Mouse (Mus musculus) embryonic facial prominence, embryonic 15.5 days (tissue): Measurements from ENCODE around the gene Foxb1. TPM values are rescaled to one million over a fixed set of nuclear protein-coding genes. Genes with fewer than 3 reads are reported as not detected.

ENCODE experiments used
- ATAC-seq: fragments of 200-750 bp; cut with Nextera tagmentation; 2 replicates; pipeline ENCODE4 v1.8.0; 2017; ENCODE audit warnings: low read depth, moderate TSS enrichment; ENCODE audit not compliant: insufficient number of reproducible peaks, low FRiP score, low TSS enrichment
- H3K27ac ChIP-seq: fragments of 300-500 bp; sonication (generic); replicated peaks from 2 replicates; pipeline ENCODE4 v1.5.1; 2015; ENCODE audit warnings: mild to moderate bottlenecking, inconsistent platforms
- H3K27me3 ChIP-seq: fragments of 300-500 bp; sonication (generic); 2 replicates; pipeline ENCODE4 v1.6.1; 2015; ENCODE audit warnings: inconsistent platforms
- H3K36me3 ChIP-seq: fragments of 300-500 bp; sonication (generic); 2 replicates; pipeline ENCODE4 v1.6.1; 2015; ENCODE audit warnings: mild to moderate bottlenecking, inconsistent platforms
- H3K4me1 ChIP-seq: fragments of 300-500 bp; sonication (generic); 2 replicates; pipeline ENCODE4 v1.6.1; 2015; ENCODE audit warnings: inconsistent platforms
- H3K4me2 ChIP-seq: fragments of 300-500 bp; sonication (generic); replicated peaks from 2 replicates; pipeline ENCODE4 v1.6.1; 2015; ENCODE audit warnings: mild to moderate bottlenecking, inconsistent platforms
- H3K4me3 ChIP-seq: fragments of 300-500 bp; sonication (generic); replicated peaks from 2 replicates; pipeline ENCODE4 v1.5.1; 2015; ENCODE audit warnings: mild to moderate bottlenecking, inconsistent platforms
- H3K9ac ChIP-seq: fragments of 300-500 bp; sonication (generic); 2 replicates; pipeline ENCODE4 v1.6.1; 2015; ENCODE audit warnings: inconsistent platforms
- H3K9me3 ChIP-seq: fragments of 300-500 bp; sonication (generic); replicated peaks from 2 replicates; pipeline ENCODE4 v1.6.1; 2016; ENCODE audit warnings: inconsistent platforms
- WGBS: fragments of 180-500 bp; shearing (Covaris S2); methylation state at CpG from one replicate; pipeline ENCODE4 v1.1.7; 2015; 5-methylcytosine and 5-hydroxymethylcytosine counted together
- polyA plus RNA-seq: library from polyadenylated mRNA; unstranded; fragments of >200 nt; fragmentation: Nextera tagmentation; extraction: Ambion mirVana; gene quantifications from 2 replicates; pipeline ENCODE4 v1.2.1, GENCODE M21; 2015

Gene Foxb1
- polyA plus RNA-seq, 1 experiment from 2014 or later: not detected

GRCm38 (mm10) chr9:69756041-69756440, 4.7 kb downstream of the Foxb1 start:
- H3K27me3 ChIP-seq: peaks cover 86% of the 10 kb centered on the region
- WGBS: 12% methylated on average over 7 of the region's 7 CpGs
- no peak overlapping the region for H3K9ac ChIP-seq
- no peak overlapping the region for H3K4me3 ChIP-seq
- H3K36me3 ChIP-seq: no peaks in the 10 kb centered on the region
- ATAC-seq: no peak
- no peak overlapping the region for H3K27ac ChIP-seq
- H3K4me1 ChIP-seq: peaks cover 27% of the 10 kb centered on the region
- H3K9me3 ChIP-seq: no peaks in the 10 kb centered on the region
- H3K4me2 ChIP-seq: no peak overlapping the region

- Histone ChIP-seq H3K27ac (no peak overlapping the region), H3K36me3 (no peaks in the 10 kb centered on the region), H3K4me2 (no peak overlapping the region), H3K4me3 (no peak overlapping the region), H3K9ac (no peak overlapping the region), H3K4me1 (peaks cover 18% of the 10 kb centered on the region), H3K9me3 (no peaks in the 10 kb centered on the region), H3K27me3 (peaks cover 77% of the 10 kb centered on the region)
- WGBS: 7% methylated on average over 5 of the region's 5 CpGs
- no peak for ATAC-seq
These were observed 5.6 kb downstream of the Foxb1 start for GRCm38 (mm10) chr9:69755157-69755556.

DNA sequence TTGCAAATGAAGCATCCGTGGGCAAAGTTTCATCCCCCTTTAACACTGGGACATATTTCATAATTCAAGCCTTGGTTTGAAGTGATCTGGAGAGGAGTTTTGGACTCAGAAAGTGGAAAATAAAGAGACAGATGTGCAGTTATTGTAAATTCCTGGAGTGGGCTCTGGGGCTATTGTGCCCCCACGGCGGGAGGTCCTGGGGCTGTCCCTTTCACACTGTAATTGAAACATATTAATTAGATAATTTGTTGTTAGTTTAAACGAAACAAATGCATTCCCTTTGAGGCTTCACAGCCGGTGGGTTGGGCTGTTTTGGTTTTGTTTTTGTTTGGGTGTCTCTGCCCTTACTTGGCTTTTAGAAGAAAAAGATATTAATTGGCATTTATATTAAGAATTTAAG, 6.0 kb downstream of the Foxb1 start:
- 4% methylated on average over 5 of the region's 5 CpGs for WGBS
- H3K4me2 ChIP-seq: no peak overlapping the region
- no peak overlapping the region for H3K9ac ChIP-seq
- H3K27me3 ChIP-seq: peaks cover 72% of the 10 kb centered on the region
- no peaks in the 10 kb centered on the region for H3K9me3 ChIP-seq
- no peaks in the 10 kb centered on the region for H3K36me3 ChIP-seq
- no peak for ATAC-seq
- no peak overlapping the region for H3K27ac ChIP-seq
- H3K4me3 ChIP-seq: no peak overlapping the region
- H3K4me1 ChIP-seq: peaks cover 13% of the 10 kb centered on the region

DNA sequence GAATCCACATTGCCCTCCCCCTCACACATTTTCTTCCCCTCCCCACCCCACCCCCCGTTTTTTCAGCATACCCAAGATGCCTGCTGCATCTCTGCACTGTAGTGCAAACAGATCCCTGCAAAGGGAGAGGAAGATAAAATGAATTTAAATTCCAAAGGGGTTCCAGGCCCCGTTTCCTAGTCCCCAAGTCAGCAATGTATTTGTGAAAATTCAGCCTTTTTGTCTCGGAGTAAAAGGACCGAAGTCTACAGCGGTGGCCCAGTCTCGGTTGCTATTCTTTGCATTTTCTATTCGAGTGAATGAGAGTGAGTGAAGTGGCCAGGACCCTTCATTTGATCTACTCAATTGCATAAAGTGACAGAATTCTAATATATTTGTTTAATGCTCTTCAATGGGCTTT, 6.4 kb downstream of the Foxb1 start:
- WGBS: 9% methylated on average over 7 of the region's 7 CpGs

GRCm38 (mm10) chr9:69747971-69748370, 12.8 kb downstream of the Foxb1 start:
- H3K27me3 ChIP-seq: peaks cover 12% of the 10 kb centered on the region
- no peaks in the 10 kb centered on the region for H3K4me1 ChIP-seq
- H3K27ac ChIP-seq: no peak overlapping the region
- no peak for ATAC-seq
- H3K36me3 ChIP-seq: no peaks in the 10 kb centered on the region
- H3K4me2 ChIP-seq: no peak overlapping the region
- H3K4me3 ChIP-seq: no peak overlapping the region
- no peaks in the 10 kb centered on the region for H3K9me3 ChIP-seq
- H3K9ac ChIP-seq: no peak overlapping the region
- 74% methylated on average over 1 of the region's 1 CpGs for WGBS

More for the DNA sequence above, 6.4 kb downstream of the Foxb1 start:
- Histone ChIP-seq H3K4me1 (peaks cover 9% of the 10 kb centered on the region), H3K4me2 (no peak overlapping the region), H3K9ac (no peak overlapping the region), H3K9me3 (no peaks in the 10 kb centered on the region), H3K27ac (no peak overlapping the region), H3K36me3 (no peaks in the 10 kb centered on the region), H3K27me3 (peaks cover 68% of the 10 kb centered on the region), H3K4me3 (no peak overlapping the region)
- no peak for ATAC-seq

DNA sequence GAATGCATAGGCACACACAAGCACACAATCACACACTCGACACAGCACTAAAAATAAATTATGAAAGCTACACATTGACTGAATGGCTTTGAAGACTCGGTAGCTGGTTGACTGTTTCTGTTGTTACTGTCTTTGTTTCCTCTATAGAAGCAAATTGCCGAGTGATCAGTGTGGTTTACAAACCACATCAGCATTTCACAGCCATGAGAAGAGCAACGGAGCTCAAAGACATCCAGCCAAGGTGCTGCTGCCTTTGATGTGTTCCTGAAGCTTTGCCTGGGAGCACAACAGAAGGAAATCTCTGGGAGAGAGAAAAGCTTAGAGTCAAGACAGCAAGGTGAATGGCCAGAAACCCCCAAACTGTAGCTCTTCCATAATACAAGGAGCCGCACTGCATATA, 32.0 kb downstream of the Foxb1 start:
- Histone ChIP-seq H3K4me1 (no peaks in the 10 kb centered on the region), H3K27ac (no peak overlapping the region), H3K36me3 (no peaks in the 10 kb centered on the region), H3K9me3 (no peaks in the 10 kb centered on the region), H3K27me3 (no peaks in the 10 kb centered on the region), H3K4me3 (no peak overlapping the region), H3K4me2 (no peak overlapping the region), H3K9ac (no peak overlapping the region)
- ATAC-seq: no peak
- 57% methylated on average over 5 of the region's 5 CpGs for WGBS

DNA sequence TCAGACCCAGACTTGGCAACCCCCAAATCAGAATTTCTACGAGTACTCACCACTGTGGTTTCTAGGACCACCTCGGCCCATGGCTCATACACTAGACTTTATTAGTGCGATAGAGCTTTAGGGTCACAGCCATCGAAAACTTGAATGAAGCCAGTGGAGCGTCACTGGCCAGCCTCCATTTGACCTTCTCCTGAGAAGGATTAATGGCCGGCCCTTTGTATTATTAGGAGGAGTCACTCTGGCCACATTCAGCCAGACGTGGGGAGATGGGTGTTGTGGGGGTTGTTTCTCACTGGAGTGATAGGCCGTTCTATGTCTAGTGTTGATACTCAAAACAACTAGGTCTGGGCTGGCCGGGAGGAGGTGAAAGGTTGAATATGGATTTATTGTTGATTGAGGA, 42.3 kb downstream of the Foxb1 start:
- Histone ChIP-seq H3K4me3 (no peak overlapping the region), H3K4me1 (no peaks in the 10 kb centered on the region), H3K9me3 (no peaks in the 10 kb centered on the region), H3K27ac (no peak overlapping the region), H3K36me3 (no peaks in the 10 kb centered on the region), H3K9ac (no peak overlapping the region), H3K27me3 (no peaks in the 10 kb centered on the region), H3K4me2 (no peak overlapping the region)
- WGBS: 89% methylated on average over 9 of the region's 9 CpGs
- ATAC-seq: no peak

GRCm38 (mm10) chr9:69716364-69716763, 44.4 kb downstream of the Foxb1 start:
- H3K9me3 ChIP-seq: no peaks in the 10 kb centered on the region
- H3K4me1 ChIP-seq: no peaks in the 10 kb centered on the region
- H3K36me3 ChIP-seq: no peaks in the 10 kb centered on the region
- ATAC-seq: no peak
- 36% methylated on average over 4 of the region's 4 CpGs for WGBS
- H3K4me2 ChIP-seq: no peak overlapping the region
- H3K27ac ChIP-seq: no peak overlapping the region
- no peaks in the 10 kb centered on the region for H3K27me3 ChIP-seq
- no peak overlapping the region for H3K4me3 ChIP-seq
- no peak overlapping the region for H3K9ac ChIP-seq

DNA sequence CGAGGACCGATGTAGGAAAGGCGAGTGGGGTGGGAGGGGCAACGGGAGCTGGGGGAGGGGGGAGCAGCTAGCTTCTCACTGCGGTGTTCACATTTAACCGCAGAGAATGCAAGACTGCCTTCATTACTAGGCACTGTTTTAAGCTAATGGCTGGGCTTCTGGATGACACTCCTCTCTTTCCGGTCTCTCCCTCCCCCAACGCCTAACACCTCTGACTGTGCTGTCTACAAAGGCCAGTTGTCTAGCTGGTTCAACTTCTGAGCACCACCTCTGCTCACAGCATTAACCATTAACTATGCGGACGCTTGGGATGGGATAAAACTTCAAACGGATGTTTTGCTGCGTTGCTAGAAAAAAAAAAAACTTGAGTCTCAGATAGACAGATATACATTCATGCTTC, 45.3 kb downstream of the Foxb1 start:
- no peak overlapping the region for H3K9ac ChIP-seq
- H3K4me3 ChIP-seq: no peak overlapping the region
- no peak for ATAC-seq
- no peak overlapping the region for H3K4me2 ChIP-seq
- no peaks in the 10 kb centered on the region for H3K36me3 ChIP-seq
- H3K27me3 ChIP-seq: no peaks in the 10 kb centered on the region
- H3K9me3 ChIP-seq: no peaks in the 10 kb centered on the region
- no peaks in the 10 kb centered on the region for H3K4me1 ChIP-seq
- no peak overlapping the region for H3K27ac ChIP-seq
- 18% methylated on average over 12 of the region's 12 CpGs for whole genome bisulfite sequencing

DNA sequence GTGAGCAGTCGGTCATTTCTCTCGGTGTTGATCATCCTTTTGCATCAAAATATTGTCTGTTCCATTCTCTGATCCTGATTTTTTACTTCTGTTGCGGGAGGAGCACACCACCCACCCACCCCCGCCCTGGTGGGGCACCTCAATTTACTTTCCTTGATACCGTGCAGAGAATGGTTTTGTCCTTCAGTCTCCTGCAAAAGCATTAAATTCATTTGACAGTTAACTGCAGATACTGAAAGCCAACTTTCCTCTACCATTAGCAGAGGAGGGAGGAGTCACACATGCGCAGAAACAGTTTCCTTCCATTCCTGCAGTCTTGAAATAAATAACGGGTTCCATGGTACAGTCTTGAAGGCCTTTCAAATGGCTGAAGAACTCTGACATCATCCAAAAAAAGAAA, 46.4 kb downstream of the Foxb1 start:
- Histone ChIP-seq H3K4me2 (no peak overlapping the region), H3K27ac (no peak overlapping the region), H3K27me3 (no peaks in the 10 kb centered on the region), H3K4me3 (no peak overlapping the region), H3K36me3 (no peaks in the 10 kb centered on the region), H3K4me1 (no peaks in the 10 kb centered on the region), H3K9ac (no peak overlapping the region), H3K9me3 (no peaks in the 10 kb centered on the region)
- no peak for ATAC-seq
- WGBS: 63% methylated on average over 7 of the region's 7 CpGs

- Histone ChIP-seq H3K4me3 (no peak overlapping the region), H3K36me3 (no peaks in the 10 kb centered on the region), H3K9ac (no peak overlapping the region), H3K27me3 (no peaks in the 10 kb centered on the region), H3K9me3 (no peaks in the 10 kb centered on the region), H3K4me2 (no peak overlapping the region), H3K4me1 (no peaks in the 10 kb centered on the region), H3K27ac (no peak overlapping the region)
- 51% methylated on average over 18 of the region's 18 CpGs for WGBS
- ATAC-seq: no peak
These were observed 47.0 kb downstream of the Foxb1 start for GRCm38 (mm10) chr9:69713577-69714327.
